Mouse (Mus musculus) kidney, postnatal 14 days (tissue): ENCODE measurements around the gene Ptgdr.
"Not testable (repeated sequence)": the region's sequence is repeated elsewhere in the genome, so short reads cannot be mapped to it uniquely, and the experiment has no call there.

Experiments used
- DNase-seq: peaks from one replicate; pipeline ENCODE4 v3.0.0; 2022; ENCODE audit warnings: mixed read lengths

Gene Ptgdr

GRCm38 (mm10) chr14:44858868-44859613 is at the start of gene Ptgdr:
Ptgdr (minus strand) TSS chr14:44859375.
- DNase-seq: no peak

- no peak for DNase-seq
Measured at GRCm38 (mm10) chr14:44907774-44908173, 48.6 kb upstream of the Ptgdr start.

DNA sequence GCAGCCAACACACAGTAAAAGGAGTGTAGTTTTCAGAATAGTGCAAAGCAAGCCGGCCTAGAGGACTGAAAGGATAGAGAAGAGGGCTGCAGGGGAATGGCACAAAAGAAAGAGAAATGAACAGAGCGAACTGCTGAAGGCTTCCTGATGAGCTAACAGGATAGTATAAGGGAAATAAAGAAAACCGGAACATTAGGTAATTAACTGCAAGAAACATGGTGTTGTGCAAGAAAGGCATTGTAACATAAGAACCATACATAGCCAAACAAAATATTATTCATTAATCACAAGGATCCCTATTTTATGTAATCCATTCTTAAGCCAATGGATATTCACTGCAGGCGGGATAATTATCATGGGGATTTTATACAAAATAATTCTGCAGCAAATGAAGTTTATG is 45.0 kb upstream of the Ptgdr start:
- DNase-seq: no peak

DNA sequence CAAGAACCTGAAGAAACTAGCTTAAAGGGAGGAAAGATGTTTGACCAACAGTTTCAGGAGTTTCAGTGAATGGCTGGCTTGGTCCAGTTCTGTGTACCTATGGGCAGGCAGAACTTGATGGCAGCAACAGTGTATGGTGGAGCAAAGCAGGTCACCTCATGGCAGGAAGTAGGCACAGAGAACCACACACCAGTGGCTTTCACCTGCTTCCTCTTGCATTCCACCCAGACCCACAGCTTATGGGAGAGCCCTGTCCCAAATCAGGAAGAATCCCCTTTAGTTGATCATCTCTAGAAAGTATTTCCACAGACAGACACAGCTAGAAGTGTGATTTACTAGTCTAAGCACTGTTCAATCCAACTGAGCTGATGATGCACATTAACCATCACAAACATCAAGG is 42.6 kb upstream of the Ptgdr start:
- not testable (repeated sequence) for DNase-seq

- DNase-seq: no peak
Measured at GRCm38 (mm10) chr14:44891387-44892132, 32.4 kb upstream of the Ptgdr start.

GRCm38 (mm10) chr14:44869686-44870085 is 10.5 kb upstream of the Ptgdr start:
- DNase-seq: no peak

DNA sequence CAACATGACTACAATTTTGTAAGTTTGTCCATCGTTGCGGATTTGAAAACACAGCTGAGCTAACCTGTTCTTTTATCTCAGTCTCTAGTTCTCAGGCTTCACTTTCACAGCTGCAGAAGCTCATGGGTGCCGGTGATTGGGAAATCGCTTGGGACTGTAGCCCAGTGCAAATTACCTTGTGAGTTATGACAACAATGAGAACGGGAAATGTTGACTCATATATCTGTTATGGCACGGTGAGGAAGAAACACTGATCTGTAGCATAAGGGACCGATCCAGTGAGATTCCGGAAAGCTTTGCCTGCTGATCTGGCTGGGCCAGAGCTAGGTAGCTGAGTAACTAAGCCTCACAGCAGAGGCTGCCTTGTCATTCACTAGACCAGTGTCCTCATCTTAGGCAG is 6.5 kb upstream of the Ptgdr start:
- no peak for DNase-seq

GRCm38 (mm10) chr14:44863086-44863485 is 3.9 kb upstream of the Ptgdr start:
- DNase-seq: no peak

- DNase-seq: no peak
Measured at GRCm38 (mm10) chr14:44861161-44861560, 2.0 kb upstream of the Ptgdr start.

DNA sequence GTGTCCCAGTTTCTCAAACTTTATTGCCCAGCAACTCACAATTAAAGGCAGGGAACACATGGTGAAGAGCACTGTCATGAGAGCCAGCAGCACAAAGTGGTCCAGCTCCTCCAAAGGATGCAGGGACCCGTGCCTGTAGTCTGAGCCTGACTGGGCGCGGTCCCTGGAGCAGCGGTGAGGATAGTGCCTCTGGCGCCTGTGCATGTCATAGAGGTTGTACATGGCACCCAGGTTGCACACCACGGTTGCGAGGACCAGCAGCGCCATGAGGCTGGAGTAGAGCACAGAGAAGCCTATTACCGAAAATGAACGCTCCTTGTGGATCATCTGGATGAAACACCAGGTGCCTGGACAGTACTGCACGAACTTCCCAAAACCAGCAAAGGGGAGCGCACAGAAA is 803 bp downstream of the Ptgdr start:
- no peak for DNase-seq

- peak; percentile 14 for DNase-seq
Measured at GRCm38 (mm10) chr14:44850637-44851036, 8.5 kb downstream of the Ptgdr start.

DNA sequence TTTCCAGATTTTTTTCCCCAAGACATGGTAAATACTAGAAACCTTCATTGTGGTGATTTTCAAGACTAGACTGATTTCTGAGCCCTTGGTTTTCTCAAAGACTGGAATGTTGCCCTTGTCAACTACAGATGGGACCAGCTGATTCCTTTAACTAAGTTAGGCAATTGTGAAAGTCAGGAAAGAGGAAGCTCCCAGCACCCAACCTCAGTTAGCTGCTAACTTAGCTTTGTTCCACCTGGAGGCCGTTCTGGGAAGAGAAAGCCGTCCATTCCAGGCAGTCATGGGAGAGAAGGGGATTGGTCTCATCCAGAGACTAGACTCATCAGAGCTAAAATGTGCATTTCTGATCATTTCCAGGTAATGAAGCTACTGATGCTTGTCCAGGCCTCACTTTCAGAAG is 11.4 kb downstream of the Ptgdr start:
- no peak for DNase-seq

- DNase-seq: no peak
Measured at GRCm38 (mm10) chr14:44846558-44847263, 12.5 kb downstream of the Ptgdr start.

DNA sequence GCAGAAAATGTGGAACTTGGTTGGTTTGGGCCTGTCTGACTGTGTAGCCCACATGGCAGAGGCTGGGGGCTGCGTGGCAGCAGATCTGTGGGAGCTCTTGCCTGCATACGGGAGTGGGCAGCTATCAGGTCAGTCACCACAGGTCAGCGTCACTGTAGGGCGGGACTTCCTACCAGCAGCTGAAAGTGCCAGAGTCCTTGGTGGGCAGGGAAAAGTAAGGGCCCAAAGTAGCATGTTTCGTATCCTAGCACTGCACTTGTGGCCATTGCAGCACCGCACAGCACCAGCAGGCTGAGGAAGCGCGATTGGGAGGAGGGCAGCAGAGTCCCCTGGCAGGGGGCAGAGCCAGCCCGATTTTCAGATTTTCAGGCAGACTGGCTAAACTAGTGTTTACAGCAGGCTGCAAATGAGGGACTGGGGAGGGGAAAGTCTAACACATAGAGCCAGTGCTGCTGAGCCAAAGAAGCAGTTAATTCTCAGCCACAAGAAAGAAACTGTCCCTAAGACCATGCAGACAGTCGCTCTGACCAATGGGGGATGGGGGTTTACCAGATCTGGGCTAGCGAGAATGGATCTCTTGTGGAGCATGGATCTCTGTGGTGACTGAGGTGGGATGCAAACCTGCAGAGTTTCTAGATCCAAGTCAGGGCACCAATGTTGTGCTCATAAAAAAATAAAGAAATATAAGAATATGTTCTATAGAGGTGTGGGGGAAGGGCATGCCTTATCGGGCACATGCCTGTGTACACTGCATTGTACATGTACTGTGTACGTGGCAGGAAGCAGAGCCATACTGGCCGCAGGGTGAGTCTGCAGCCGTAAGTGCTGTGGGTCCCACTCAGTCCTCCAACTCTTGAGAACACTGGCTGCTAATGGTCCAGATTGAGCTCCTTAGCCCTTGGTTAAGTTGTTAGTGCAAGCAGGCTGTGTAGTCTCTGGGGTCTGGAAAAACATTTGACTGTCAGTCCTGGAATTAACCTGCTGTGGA is 15.1 kb downstream of the Ptgdr start:
- no peak for DNase-seq

GRCm38 (mm10) chr14:44838685-44839084 is 20.5 kb downstream of the Ptgdr start:
- DNase-seq: no peak

GRCm38 (mm10) chr14:44835132-44835531 is 24.0 kb downstream of the Ptgdr start:
- peak; percentile 6 for DNase-seq

- DNase-seq: peak; percentile 7
Measured at GRCm38 (mm10) chr14:44834134-44834533, 25.0 kb downstream of the Ptgdr start.

DNA sequence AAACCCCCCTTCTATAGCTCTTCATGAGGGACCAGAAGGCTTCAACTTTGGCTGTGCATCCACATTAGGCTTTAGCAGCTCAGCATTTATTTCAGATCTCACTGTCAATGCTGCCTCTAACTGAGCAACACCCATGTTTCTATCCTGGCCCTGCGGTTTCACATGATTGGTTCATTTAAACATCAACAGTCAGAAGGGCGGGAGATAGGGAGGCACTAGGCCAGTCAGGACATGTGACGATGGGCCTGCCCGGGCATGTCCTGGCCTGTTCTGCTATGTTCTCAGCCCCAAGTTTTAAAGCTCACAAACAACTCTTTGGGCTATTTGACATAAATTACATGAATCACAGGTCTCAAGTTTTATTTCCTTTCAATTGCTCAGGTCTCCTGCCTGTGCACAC is 26.1 kb downstream of the Ptgdr start:
- DNase-seq: not testable (repeated sequence)

GRCm38 (mm10) chr14:44827736-44828135 is 31.4 kb downstream of the Ptgdr start:
- no peak for DNase-seq

GRCm38 (mm10) chr14:44821177-44822057 is 37.8 kb downstream of the Ptgdr start:
- DNase-seq: no peak

- not testable (repeated sequence) for DNase-seq
Measured at GRCm38 (mm10) chr14:44813152-44813551, 46.0 kb downstream of the Ptgdr start.
